15 mouse cellular contexts compared by ENCODE assay signal in genomic region chr19:57534262-57534661, GRCm38 (mm10).
"Had no signal": no experiment of that assay in that cellular context is flagged by ENCODE, and none has a peak within 500 bp of the region (broad histone marks: within the 10 kb centered on the region; RNA-seq: fewer than 3 reads in every experiment).

No protein-coding gene starts in this region.

- H3K4me2 ChIP-seq: limb, embryonic 13.5 days; liver, embryonic 11.5 days; midbrain, embryonic 12.5 days; neural tube, embryonic 13.5 days; stomach, embryonic 15.5 days had no signal

- H3K27ac ChIP-seq: limb, embryonic 13.5 days; midbrain, embryonic 12.5 days; neural tube, embryonic 13.5 days; stomach, embryonic 15.5 days had no signal

- H3K4me3 ChIP-seq: limb, embryonic 13.5 days; midbrain, embryonic 12.5 days; neural tube, embryonic 13.5 days; stomach, embryonic 15.5 days had no signal

- H3K9me3 ChIP-seq: midbrain, embryonic 12.5 days; neural tube, embryonic 13.5 days; stomach, embryonic 15.5 days had no signal

- H3K4me1 ChIP-seq: stomach, embryonic 15.5 days had no signal

- ATAC-seq: hindbrain, embryonic 16.5 days; inflammation-experienced regulatory T-cells, adult 6 months; midbrain, embryonic 16.5 days had no signal

- H3K27me3 ChIP-seq: limb, embryonic 13.5 days; neural tube, embryonic 13.5 days; stomach, embryonic 15.5 days had no signal

- DNase-seq: kidney, adult 2 months; left cerebral cortex, postnatal 4 days; retina, postnatal 1 day; right cerebral cortex, postnatal 4 days; spleen, adult 18-20 months; thymus, adult 18-20 months; thymus, postnatal 14 days had no signal

- H3K36me3 ChIP-seq: limb, embryonic 13.5 days; midbrain, embryonic 12.5 days; neural tube, embryonic 13.5 days; stomach, embryonic 15.5 days had no signal

- H3K9ac ChIP-seq: limb, embryonic 13.5 days; midbrain, embryonic 12.5 days; neural tube, embryonic 13.5 days; stomach, embryonic 15.5 days had no signal
